Mouse (Mus musculus) erythroblast, embryonic 14.5 days (primary cell): ENCODE measurements around the gene Egln3. TPM values are rescaled to one million over a fixed set of nuclear protein-coding genes. Genes with fewer than 3 reads are reported as not detected.

Experiments
- H3K27me3 ChIP-seq: 2 replicates; pipeline ENCODE4 v1.6.1; 2012; ENCODE audit warnings: inconsistent platforms; ENCODE audit not compliant: control insufficient read depth
- H3K36me3 ChIP-seq: 2 replicates; pipeline ENCODE4 v1.6.1; 2012; ENCODE audit warnings: mild to moderate bottlenecking, inconsistent platforms; ENCODE audit not compliant: control insufficient read depth
- H3K4me1 ChIP-seq: 2 replicates; pipeline ENCODE4 v1.6.1; 2012; ENCODE audit warnings: inconsistent platforms; ENCODE audit not compliant: control insufficient read depth
- H3K4me3 ChIP-seq: replicated peaks from 2 replicates; pipeline ENCODE3; 2012; ENCODE audit warnings: moderate library complexity, mild to moderate bottlenecking, inconsistent platforms
- H3K9me3 ChIP-seq: 2 replicates; pipeline ENCODE4 v1.6.1; 2012; ENCODE audit warnings: low read length, inconsistent platforms, mixed read lengths; ENCODE audit not compliant: control insufficient read depth
- GATA1 ChIP-seq: IDR thresholded peaks from 2 replicates; pipeline ENCODE4 v1.6.1; 2012; ENCODE audit warnings: low read length, inconsistent platforms, mixed read lengths
- TAL1 ChIP-seq: IDR thresholded peaks from 3 replicates; pipeline ENCODE4 v1.6.1; 2012; ENCODE audit warnings: low read length, inconsistent platforms, mixed read lengths
- polyA plus RNA-seq: library from polyadenylated mRNA; stranded (reverse); fragments of >175 nt; gene quantifications from 2 replicates; pipeline ENCODE4 v1.2.3, GENCODE M21; 2012

Gene Egln3
- not detected in 2 replicates for polyA plus RNA-seq

DNA sequence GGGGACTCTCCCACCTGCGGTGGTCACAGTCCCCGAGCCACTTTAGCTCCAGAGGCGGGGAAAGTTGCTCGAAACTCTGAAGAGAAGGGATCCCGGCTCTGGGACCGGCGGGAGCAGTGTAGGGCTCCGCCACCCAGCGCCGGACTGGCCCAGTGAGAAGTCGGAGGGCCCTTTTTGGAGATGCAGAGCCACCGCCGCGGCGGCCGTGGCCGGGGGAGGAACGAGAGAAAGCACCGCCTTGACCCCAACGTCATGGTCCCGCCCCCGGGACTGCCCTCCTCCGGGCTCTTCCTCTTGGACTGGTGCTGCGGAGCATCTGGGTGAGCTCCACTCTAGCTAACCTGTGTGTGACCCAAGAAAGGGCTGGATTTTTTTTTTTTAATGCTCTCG is at the start of gene Egln3:
Gene Egln3, minus strand, starts transcription at position 205 of the 390 bp plus-strand sequence.
- Histone ChIP-seq H3K36me3 (no peaks in the 10 kb centered on the region), H3K27me3 (peaks cover 41% of the 10 kb centered on the region), H3K4me3 (peak within 1 kb of the TSS; percentile 31), H3K4me1 (peaks cover 3% of the 10 kb centered on the region), H3K9me3 (peaks cover 2% of the 10 kb centered on the region; the same call in 1 of the 2 replicates)
- TF ChIP-seq GATA1 (no peak), TAL1 (no peak)

DNA sequence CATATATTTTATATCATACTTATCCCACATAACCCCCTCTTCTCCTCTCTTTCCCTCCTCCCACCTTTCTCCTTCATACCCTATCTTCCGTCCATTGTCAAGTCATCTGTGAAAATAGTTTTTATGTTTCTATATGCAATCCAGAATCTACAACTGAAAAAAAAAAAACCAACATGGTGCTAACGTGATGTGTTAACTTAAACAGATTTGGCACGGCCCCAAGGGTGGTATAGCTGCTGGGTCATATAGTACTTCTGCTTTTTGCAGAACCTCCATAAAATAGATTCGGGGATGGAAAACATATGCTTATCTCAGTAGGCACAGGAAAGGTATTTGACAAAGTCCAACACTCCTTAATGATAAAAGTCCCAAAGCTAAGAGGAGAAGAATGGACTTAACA is 49.8 kb upstream of the Egln3 start:
- no peaks in the 10 kb centered on the region for H3K36me3 ChIP-seq
- no peak for TF ChIP-seq GATA1
- TF ChIP-seq TAL1, result no peak
- no peaks in the 10 kb centered on the region for H3K4me1 ChIP-seq
- no peak overlapping the region for H3K4me3 ChIP-seq
- peaks cover 2% of the 10 kb centered on the region; the same call in 1 of the 2 replicates for H3K9me3 ChIP-seq
- H3K27me3 ChIP-seq, result no peaks in the 10 kb centered on the region

DNA sequence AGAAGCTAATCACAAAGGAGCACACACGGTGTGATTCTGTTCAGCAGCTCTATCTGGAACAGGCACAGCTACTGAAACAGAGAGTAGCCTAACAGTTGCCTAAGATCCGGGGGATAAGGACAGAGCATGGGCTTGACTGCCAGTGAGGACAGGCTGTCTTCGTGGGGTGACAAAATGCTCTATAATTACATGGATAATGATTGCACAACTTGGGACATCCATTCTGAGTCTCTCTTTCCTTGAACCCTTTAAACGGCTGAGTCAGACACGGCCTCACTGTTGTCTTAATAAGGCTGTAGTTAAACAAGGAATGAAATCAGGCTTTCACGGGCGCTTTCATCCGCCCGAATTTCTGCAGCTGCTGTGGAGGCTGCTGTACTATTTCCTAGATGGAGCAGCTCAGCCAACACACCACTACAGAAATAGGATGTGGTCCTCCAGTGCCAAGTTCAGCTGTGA is 48.3 kb upstream of the Egln3 start:
- no peaks in the 10 kb centered on the region for H3K27me3 ChIP-seq
- no peaks in the 10 kb centered on the region for H3K4me1 ChIP-seq
- TF ChIP-seq TAL1 (no peak), GATA1 (no peak)
- H3K9me3 ChIP-seq, result peaks cover 2% of the 10 kb centered on the region; the same call in 1 of the 2 replicates
- H3K4me3 ChIP-seq, result no peak overlapping the region
- no peaks in the 10 kb centered on the region for H3K36me3 ChIP-seq

DNA sequence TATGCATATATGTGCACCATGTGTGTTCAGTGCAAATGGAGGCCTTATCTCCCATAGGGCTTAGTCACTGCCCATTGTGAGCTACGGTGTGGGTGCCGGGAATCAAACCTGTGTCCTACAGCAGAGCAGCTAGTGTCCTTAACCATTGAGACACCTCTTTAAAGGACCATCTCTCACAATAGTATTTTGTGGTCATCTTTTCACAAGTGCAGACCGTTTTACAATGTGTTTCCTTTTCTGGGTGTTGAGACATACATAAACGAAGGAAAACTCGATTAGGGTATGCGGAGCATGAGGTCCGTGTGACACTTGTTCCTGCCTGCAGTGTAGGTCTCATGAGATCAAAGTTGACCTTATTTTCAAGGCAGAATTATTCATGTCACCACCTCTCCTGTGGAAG is 44.2 kb upstream of the Egln3 start:
- H3K9me3 ChIP-seq, result no peaks in the 10 kb centered on the region
- no peaks in the 10 kb centered on the region for H3K27me3 ChIP-seq
- H3K4me3 ChIP-seq, result no peak overlapping the region
- H3K36me3 ChIP-seq, result no peaks in the 10 kb centered on the region
- no peaks in the 10 kb centered on the region for H3K4me1 ChIP-seq
- TF ChIP-seq TAL1 (no peak), GATA1 (no peak)

DNA sequence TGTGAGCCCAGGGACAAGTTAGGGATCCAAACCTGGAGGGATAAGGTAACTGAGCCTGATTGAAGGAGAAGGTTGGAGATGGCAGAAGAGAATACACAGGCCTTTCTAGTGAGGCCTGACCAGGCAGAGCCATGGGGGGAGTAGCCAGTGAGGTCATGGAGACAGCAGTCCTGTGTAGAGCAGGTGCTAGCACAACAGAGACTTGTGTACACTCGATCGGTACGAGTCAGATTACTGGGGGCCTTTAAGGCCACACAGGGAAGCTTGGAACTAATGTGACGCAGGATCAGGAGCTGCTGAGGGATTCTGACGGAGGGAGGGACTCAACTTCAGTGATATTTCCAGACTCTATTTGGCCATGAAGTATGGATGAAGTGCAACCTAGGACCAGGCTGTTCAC is 39.5 kb upstream of the Egln3 start:
- H3K4me1 ChIP-seq, result no peaks in the 10 kb centered on the region
- H3K27me3 ChIP-seq, result no peaks in the 10 kb centered on the region
- TF ChIP-seq GATA1, result no peak
- no peak for TF ChIP-seq TAL1
- H3K4me3 ChIP-seq, result no peak overlapping the region
- no peaks in the 10 kb centered on the region for H3K36me3 ChIP-seq
- H3K9me3 ChIP-seq, result no peaks in the 10 kb centered on the region

DNA sequence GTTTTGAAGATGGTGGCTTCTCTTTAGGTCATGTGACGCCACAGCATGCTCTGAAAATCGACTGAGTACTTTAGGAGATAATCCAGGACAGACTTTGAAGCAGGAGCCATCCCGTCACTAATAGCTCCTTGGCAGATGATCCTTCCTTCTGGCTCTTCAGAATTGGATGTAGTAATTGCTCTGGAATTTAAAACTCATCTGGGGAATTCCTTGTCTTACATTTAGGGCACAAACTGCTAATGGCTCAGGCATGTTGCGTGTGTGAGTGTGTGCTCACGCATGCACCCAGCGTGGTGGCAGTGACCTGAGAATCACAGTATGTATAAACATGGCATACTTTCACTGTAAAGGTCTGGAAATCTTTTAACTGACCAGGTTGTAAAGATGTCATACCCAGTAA is 38.3 kb upstream of the Egln3 start:
- TF ChIP-seq TAL1, result no peak
- TF ChIP-seq GATA1, result no peak
- no peaks in the 10 kb centered on the region for H3K4me1 ChIP-seq
- H3K36me3 ChIP-seq, result no peaks in the 10 kb centered on the region
- H3K27me3 ChIP-seq, result no peaks in the 10 kb centered on the region
- no peak overlapping the region for H3K4me3 ChIP-seq
- no peaks in the 10 kb centered on the region for H3K9me3 ChIP-seq

DNA sequence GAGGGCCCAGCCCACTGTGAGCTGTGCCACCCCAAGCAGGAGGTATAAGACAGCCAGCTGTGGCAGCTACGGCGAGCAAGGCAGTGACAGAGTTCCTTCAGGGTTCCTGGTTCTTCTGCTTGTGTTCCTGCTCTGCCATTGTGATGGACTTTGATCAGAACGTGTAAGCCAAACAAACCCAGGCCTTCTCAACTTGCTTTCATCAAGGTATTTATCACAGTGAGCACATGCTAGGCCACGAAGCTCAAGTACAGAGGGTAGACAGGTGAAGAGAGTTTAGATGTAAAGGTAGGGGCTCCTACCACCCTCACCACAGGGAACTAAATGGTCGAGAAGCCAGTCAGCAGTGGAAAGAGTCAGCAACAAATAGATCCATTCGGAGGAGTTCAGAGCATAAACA is 30.1 kb upstream of the Egln3 start:
- Histone ChIP-seq H3K36me3 (no peaks in the 10 kb centered on the region), H3K4me3 (no peak overlapping the region), H3K9me3 (no peaks in the 10 kb centered on the region), H3K4me1 (no peaks in the 10 kb centered on the region), H3K27me3 (no peaks in the 10 kb centered on the region)
- TF ChIP-seq GATA1, result no peak
- no peak for TF ChIP-seq TAL1

DNA sequence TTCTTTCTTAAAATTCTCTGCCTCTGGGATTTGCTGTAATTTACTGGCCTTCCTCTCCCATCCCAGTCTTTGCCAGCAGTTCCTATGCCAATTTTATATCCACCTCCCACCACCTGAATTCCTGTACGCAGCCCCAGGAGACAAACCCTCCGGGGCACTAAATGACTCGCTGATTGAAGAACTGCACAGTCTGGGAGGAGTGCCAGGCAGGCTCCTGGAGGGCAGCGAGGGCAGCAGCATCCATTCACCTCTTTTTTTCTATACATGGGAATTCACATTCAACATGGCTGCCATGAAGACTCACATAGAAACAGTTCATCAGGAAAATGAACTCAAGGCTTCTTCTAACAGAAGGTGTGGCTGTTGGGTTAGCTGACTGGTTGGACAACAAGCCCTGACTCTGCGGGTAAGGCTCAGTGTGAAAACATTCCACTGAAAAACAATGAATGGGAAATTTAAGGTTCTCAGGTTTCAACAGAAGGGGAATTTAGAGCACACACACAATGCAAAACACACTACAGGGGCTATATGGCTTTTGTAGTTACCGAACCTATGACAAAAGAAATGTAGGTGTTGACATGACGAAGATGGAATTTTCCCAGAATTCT is 29.4 kb upstream of the Egln3 start:
- no peaks in the 10 kb centered on the region for H3K27me3 ChIP-seq
- H3K9me3 ChIP-seq, result no peaks in the 10 kb centered on the region
- H3K4me1 ChIP-seq, result no peaks in the 10 kb centered on the region
- TF ChIP-seq TAL1 (no peak), GATA1 (no peak)
- no peak overlapping the region for H3K4me3 ChIP-seq
- no peaks in the 10 kb centered on the region for H3K36me3 ChIP-seq

DNA sequence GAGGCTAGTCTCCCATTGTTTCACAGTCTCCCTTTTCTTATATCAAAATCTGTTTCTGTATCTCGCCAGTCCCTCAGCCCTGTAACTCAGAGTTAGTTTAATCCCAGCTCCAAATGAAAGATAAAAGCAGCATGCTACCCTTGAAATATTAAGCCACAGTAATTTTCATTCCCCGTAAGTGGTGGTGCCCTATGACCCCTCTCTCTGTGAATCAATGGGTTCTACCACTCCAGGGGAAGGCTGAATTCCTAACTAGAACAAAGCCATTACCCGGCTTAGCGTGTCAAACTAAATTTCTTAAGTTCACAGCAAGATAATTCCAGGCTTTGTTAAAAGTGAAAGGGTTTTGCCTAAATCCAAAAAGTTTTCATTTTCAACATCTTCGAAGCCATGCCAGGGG is 28.8 kb upstream of the Egln3 start:
- no peak for TF ChIP-seq TAL1
- Histone ChIP-seq H3K9me3 (no peaks in the 10 kb centered on the region), H3K4me3 (no peak overlapping the region), H3K27me3 (no peaks in the 10 kb centered on the region), H3K4me1 (no peaks in the 10 kb centered on the region), H3K36me3 (no peaks in the 10 kb centered on the region)

DNA sequence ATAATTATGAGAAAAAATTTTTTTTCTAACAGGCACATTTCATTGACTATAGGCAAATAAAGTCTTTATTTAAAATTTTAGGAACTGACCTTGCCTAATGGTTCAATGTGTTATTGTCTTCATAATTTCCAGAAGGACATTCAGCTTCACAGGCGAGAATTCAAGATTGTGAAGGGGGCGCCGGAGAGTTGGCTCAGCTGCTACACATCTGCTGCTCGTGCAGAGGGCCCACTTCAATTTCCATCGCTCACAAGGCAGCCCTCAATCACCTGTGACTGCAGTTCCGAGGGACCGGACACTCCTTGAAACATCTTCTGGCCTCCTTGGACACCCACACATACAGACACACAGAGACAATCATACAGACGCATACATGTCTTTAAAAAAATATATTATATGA is 23.9 kb upstream of the Egln3 start:
- TF ChIP-seq TAL1 (no peak), GATA1 (no peak)
- Histone ChIP-seq H3K9me3 (no peaks in the 10 kb centered on the region), H3K4me1 (no peaks in the 10 kb centered on the region), H3K36me3 (no peaks in the 10 kb centered on the region), H3K27me3 (no peaks in the 10 kb centered on the region), H3K4me3 (no peak overlapping the region)
